Mouse (Mus musculus) right cerebral cortex, adult 2 months (tissue): ENCODE results near the gene Sdccag8.
A peak's percentile ranks its signal among the peaks of the same experiment; 100 is the strongest.
"Not testable (repeated sequence)": the region's sequence is repeated elsewhere in the genome, so short reads cannot be mapped to it uniquely, and the experiment has no call there.

Experiments
- DNase-seq, 2 experiments: peaks; one replicate each; pipeline ENCODE4 v3.0.0; 2021 to 2022; ENCODE audit warnings: low spot score in 2 of 2

Gene Sdccag8

GRCm38 (mm10) chr1:176877756-176878155, 63.3 kb downstream of the Sdccag8 start:
- peak; percentile 22 to 70 for DNase-seq

- peak; percentile 35 to 54 for DNase-seq
Measured at GRCm38 (mm10) chr1:176879005-176879404, 64.5 kb downstream of the Sdccag8 start.

- DNase-seq, result no peak
Measured at GRCm38 (mm10) chr1:176879614-176880013, 65.2 kb downstream of the Sdccag8 start.

DNA sequence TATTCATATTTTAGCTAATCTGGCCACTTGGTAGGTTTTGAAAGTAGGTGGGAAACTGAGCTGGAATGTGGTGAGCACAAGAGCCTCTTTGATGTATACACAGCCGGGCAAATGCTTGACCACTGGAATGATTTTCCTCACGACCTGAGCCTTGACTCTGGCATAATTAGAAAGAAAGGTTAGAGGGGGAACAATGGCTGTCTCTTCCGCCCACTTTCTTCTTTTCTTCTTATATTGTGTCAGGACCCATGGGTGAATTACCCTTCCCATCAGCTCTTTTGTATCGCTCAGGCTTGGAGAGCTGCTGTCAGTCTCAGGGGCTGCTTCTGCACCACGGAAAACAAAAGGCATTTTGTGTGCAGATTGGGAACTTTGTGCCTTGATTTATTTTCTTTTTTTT, 65.6 kb downstream of the Sdccag8 start:
- DNase-seq, result peak in 1 of 2 experiments; percentile 1

- DNase-seq, result no peak
Measured at GRCm38 (mm10) chr1:176880943-176881342, 66.5 kb downstream of the Sdccag8 start.

DNA sequence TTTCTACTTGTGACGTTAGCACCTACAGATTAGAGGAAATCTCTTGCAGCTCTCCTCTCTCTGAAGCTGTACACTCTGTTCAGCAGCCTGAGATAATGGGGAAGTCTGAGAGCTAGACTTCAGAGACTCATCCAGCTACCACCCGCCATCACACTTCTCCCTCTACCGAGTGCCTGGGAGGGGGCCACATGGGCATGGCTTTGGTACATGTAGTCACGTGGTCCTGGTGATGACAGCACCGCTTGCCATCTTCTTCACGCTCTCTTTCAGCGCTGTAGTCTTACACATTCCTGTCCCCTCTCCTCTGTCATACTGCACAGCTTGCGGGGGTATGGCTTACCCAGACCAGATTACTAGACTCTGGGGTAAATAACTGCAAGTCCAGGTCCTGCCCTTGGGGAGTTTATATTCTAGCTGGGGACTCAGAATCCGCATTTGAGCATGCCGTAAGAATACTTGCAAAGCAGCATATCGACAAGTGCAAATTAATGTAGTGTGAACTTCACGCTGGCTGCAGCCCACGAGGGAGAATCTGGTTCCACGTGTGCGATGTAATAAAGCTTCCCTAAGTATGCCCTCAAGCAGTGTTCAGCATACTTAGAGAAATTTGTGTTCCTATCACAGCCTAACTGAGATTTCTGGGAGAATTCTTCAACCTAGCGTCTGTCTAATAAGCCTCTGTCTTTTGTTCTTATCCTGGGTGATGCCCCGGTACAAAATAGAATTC, 70.9 kb downstream of the Sdccag8 start:
- peak; percentile 23 to 29 for DNase-seq

DNA sequence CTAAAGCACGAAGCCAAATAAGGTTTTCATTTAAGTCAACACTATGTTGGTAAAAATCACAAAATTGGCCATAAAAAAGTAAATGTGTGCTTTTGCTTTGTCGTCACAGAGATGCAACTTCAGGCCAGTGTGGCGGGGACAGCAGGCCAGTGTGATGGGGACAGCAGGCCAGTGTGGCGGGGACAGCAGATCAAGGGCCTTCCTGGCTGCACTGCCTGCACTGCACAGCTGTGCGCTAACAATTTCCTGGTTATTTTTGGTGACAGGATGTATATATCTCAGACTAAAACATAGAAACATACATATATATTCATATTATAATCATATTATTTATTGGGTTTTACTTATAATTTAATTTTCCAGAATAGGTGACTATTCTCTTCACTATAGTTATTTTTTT, 71.5 kb downstream of the Sdccag8 start:
- DNase-seq, result no peak

DNA sequence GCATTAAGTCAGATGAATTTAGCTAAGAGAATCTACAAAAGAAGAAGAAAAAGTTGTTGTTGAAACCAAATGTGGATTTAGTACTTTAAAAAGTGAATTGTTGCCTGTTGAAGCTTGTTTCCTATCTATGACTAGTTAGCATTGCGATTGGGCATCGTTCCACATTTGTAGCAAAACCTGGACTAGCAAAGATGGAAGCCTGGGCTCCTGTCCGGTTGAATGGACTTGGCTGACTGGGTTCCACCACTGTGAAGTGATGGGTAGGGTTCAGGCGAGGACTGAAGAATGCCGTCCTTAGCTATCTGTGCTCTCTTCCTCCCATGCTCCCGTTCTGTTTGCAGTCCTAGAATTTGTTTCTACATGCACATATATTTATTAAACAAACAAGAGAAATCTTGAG, 89.3 kb downstream of the Sdccag8 start:
- DNase-seq, result peak in 1 of 2 experiments; percentile 1

DNA sequence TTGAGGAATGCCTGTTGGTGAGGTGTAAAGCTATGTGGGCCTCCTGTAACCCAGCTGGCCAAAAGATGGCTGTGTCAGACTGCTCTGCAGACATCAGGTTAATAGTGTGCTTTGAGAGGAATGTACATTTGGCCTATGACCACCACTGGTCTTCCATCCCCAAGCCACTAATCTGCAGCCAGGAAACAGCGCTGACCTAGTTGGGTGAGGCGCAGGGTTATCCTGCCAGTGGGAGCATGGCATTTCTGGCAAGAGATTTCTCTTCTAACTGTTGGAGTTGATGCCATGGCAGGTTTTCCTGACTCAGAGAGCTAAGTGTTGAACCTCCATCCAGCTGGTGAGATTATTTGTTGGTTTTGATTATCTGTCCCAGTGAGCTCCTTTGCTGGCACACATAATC, 101.5 kb downstream of the Sdccag8 start:
- no peak for DNase-seq

- peak in 1 of 2 experiments; percentile 29 for DNase-seq
Measured at GRCm38 (mm10) chr1:176919486-176919885, 105.0 kb downstream of the Sdccag8 start.

DNA sequence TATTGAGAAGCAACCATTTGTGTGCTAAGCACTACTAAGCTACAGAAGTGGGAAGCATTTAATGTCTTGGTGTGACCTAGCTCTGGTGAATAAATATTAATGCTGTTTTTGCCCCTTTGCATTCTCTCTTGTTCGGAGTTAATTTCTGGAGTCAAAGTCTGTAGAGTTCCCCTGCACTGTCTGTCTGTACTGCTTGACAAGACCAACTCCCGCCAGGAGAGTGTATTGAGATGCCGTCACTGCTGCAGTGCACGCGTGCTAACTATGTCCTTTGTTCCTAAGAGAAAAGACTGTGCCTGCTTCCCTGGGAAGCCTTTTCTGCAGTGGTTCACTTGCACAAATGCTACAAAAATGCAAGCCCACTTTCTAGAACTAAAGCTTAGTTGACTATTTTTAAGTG, 108.4 kb downstream of the Sdccag8 start:
- DNase-seq, result no peak

GRCm38 (mm10) chr1:176926009-176926408, 111.5 kb downstream of the Sdccag8 start:
- DNase-seq, result no peak

DNA sequence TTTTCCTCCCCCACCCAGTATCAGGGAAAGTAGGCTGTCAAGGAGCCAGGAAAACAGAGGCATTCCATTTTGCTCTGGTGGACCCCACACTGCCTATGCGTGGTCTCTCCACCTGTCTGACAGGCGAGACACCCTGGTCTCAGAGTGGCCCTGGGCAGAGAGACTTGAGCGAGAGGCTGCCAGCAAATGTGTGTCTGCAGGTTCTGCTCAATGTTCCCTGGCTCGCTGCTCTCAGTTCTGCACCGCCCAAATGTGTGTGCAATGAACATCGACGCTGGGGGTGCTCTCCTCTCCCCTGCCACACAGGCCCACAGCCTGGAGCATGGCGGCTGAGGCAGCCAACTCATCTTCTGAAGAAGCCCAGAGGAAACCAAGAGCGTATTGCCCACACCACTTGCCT, 112.9 kb downstream of the Sdccag8 start:
- DNase-seq, result peak; percentile 41 to 67

- no peak for DNase-seq
Measured at GRCm38 (mm10) chr1:176929710-176930109, 115.2 kb downstream of the Sdccag8 start.

DNA sequence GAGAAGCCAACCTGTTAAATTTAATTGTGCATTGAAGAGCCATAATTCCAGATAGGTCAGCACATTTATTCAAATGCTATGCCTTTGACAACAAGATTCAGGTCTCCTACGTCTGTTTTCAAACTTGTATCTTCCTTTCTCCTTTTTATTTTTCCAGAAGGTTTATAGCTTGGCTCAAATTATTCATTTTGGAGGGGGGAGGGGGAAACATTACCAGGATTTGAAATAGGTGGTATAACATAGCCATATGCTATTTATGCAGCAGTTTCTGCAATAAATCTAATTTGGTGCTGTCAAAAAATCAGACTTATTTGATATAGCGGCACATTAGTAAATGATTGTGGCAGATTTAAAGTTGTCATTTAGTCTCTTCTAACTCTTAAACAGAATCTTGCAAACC, 116.1 kb downstream of the Sdccag8 start:
- no peak for DNase-seq

- no peak for DNase-seq
Measured at GRCm38 (mm10) chr1:176930981-176931500, 116.6 kb downstream of the Sdccag8 start.

GRCm38 (mm10) chr1:176931511-176931910, 117.1 kb downstream of the Sdccag8 start:
- no peak for DNase-seq

- no peak for DNase-seq
Measured at GRCm38 (mm10) chr1:176932320-176932950, 118.0 kb downstream of the Sdccag8 start.

DNA sequence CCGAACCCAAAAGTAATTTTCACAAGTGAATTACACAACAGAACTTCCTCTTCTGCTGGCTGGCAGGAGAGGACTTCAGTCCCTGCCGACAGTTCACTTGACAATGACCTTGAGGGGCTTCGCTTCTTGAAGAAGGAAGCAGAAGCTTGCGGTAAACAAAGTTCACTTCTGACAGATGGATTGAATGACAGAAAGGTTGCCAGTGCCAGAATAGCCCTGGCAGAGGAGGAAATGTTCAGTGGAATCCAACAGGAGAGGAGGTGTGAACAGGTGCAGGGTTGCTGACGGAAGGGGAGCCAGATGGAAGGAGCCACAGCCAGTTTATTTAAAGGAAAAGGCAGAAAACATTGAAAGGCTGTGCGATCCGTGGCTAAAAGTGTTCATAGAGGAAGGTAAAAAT, 118.9 kb downstream of the Sdccag8 start:
- DNase-seq, result peak; percentile 78 to 79

DNA sequence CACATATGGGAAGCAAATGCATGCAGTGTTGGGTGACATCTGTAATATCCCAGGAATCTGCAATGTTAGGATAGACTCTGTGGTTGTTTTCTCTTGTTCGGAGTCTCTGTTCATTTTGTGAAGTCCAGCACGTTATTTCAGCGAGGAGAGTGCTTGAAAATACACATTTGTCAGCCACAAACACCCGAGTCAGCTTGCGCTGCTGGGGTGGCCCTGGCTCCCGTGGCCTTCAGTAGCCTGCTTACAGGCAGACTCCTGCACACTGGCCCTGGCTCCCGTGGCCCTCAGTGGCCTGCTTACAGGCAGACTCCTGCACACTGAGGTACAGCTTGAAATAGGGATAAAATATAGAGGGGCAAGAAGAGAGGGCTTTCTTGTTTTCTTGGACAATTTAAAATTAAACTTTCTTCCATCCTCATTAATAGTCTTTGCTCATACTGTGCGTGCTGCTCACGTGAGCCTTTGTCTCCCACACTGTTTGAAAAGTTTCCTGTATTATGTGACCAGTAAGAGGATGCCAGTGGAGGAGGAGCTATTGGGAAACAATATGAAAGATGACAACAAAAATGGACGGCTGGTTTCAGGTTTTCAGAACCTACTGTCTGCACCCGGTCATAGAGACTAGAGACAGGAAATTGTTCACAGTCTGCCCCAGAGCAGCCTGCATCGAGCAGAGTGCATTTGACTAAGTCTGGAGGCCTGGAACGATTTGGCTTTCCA, 119.7 kb downstream of the Sdccag8 start:
- no peak for DNase-seq

DNA sequence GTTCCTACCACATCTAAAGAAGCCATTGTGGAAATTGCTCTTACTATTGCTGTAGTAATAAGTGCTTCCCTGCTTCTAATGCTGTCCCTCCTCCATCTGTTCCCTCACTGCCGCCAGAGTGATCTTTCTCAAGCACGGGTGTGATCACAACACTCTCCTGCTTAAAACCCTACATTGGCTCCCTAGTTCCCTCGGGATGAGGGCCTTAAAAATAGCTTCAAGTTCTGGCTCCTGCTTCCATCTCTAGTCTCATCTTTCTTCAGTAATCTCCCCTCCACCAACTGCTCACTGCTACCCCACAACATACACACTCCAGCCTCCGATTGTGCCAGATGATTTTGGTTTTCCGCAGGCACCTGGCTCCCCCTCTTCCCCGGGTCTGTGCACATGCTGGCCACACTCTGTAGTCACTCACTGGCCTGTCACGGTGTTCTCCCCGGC, 125.5 kb downstream of the Sdccag8 start:
- peak in 1 of 2 experiments; percentile 38 for DNase-seq

- DNase-seq, result not testable (repeated sequence)
Measured at GRCm38 (mm10) chr1:176941286-176941990, 127.0 kb downstream of the Sdccag8 start.
